Mouse (Mus musculus): ENCODE results near the gene Gli1.

Gene Gli1

GRCm38 (mm10) chr10:127341891-127342639, at the start of gene Gli1:
Gene Gli1, minus strand, starts transcription at chr10:127341974.
- peak; percentile 95 for DNase-seq (ENCODE audit: low spot score)

GRCm38 (mm10) chr10:127381743-127382134, 40.0 kb upstream of the Gli1 start:
- no peak for DNase-seq (ENCODE audit: low spot score)

GRCm38 (mm10) chr10:127380767-127381742, 39.3 kb upstream of the Gli1 start:
- peak; percentile 82 for DNase-seq (ENCODE audit: low spot score)

GRCm38 (mm10) chr10:127380251-127380691, 38.5 kb upstream of the Gli1 start, which contains the start of gene R3hdm2:
Gene R3hdm2, plus strand, starts transcription at chr10:127380327.
- DNase-seq (ENCODE audit: low spot score): peak; percentile 92

GRCm38 (mm10) chr10:127379654-127380053, 37.9 kb upstream of the Gli1 start:
- DNase-seq (ENCODE audit: low spot score): no peak

- DNase-seq (ENCODE audit: low spot score): no peak
Measured at GRCm38 (mm10) chr10:127377700-127378099, 35.9 kb upstream of the Gli1 start.

- no peak for DNase-seq (ENCODE audit: low spot score)
Measured at GRCm38 (mm10) chr10:127371023-127371422, 29.2 kb upstream of the Gli1 start.

GRCm38 (mm10) chr10:127369834-127370820, 28.4 kb upstream of the Gli1 start, which contains the start of gene Inhbc:
Gene Inhbc, minus strand, starts transcription at chr10:127370431.
- DNase-seq (ENCODE audit: low spot score): no peak

- no peak for DNase-seq (ENCODE audit: low spot score)
Measured at GRCm38 (mm10) chr10:127368273-127368672, 26.5 kb upstream of the Gli1 start.

GRCm38 (mm10) chr10:127367116-127367515, 25.3 kb upstream of the Gli1 start:
- no peak for DNase-seq (ENCODE audit: low spot score)

- DNase-seq (ENCODE audit: low spot score): no peak
Measured at GRCm38 (mm10) chr10:127360714-127361113, 18.9 kb upstream of the Gli1 start.

- DNase-seq (ENCODE audit: low spot score): no peak
Measured at GRCm38 (mm10) chr10:127355336-127355735, 13.6 kb upstream of the Gli1 start.

GRCm38 (mm10) chr10:127353909-127354895, 12.4 kb upstream of the Gli1 start, which contains the start of gene Inhbe:
Gene Inhbe, minus strand, starts transcription at chr10:127354411.
- DNase-seq (ENCODE audit: low spot score): no peak

- DNase-seq (ENCODE audit: low spot score): no peak
Measured at GRCm38 (mm10) chr10:127352766-127353165, 11.0 kb upstream of the Gli1 start.

- DNase-seq (ENCODE audit: low spot score): no peak
Measured at GRCm38 (mm10) chr10:127352187-127352586, 10.4 kb upstream of the Gli1 start.

GRCm38 (mm10) chr10:127351719-127352118, 9.9 kb upstream of the Gli1 start:
- no peak for DNase-seq (ENCODE audit: low spot score)

GRCm38 (mm10) chr10:127351285-127351595, 9.5 kb upstream of the Gli1 start:
- no peak for DNase-seq (ENCODE audit: low spot score)

- peak; percentile 83 for DNase-seq (ENCODE audit: low spot score)
Measured at GRCm38 (mm10) chr10:127350594-127351284, 9.0 kb upstream of the Gli1 start.

- no peak for DNase-seq (ENCODE audit: low spot score)
Measured at GRCm38 (mm10) chr10:127349810-127350209, 8.0 kb upstream of the Gli1 start.

- DNase-seq (ENCODE audit: low spot score): peak; percentile 64
Measured at GRCm38 (mm10) chr10:127348957-127349356, 7.2 kb upstream of the Gli1 start.
